Mouse (Mus musculus) liver, postnatal 0 days (tissue): Measurements from ENCODE around the gene Vps53. TPM values are rescaled to one million over a fixed set of nuclear protein-coding genes. Genes with fewer than 3 reads are reported as not detected.

ENCODE experiments used
- ATAC-seq: fragments of 200-750 bp; cut with Nextera tagmentation; 2 replicates; pipeline ENCODE4 v1.8.0; 2017; ENCODE audit warnings: mild to moderate bottlenecking, moderate library complexity
- DNase-seq: peaks from one replicate; pipeline ENCODE4 v3.0.0-alpha.2; 2016
- H3K27ac ChIP-seq: fragments of 300-500 bp; sonication (generic); 2 replicates; pipeline ENCODE4 v1.5.1; 2014; ENCODE audit warnings: antibody characterized with exemption, moderate library complexity, mild to moderate bottlenecking, low read depth
- H3K27me3 ChIP-seq: fragments of 300-500 bp; sonication (generic); 2 replicates; pipeline ENCODE4 v1.6.1; 2014; ENCODE audit warnings: low read length, control low read depth, mixed read lengths; ENCODE audit not compliant: insufficient read depth
- H3K36me3 ChIP-seq: fragments of 300-500 bp; sonication (generic); replicated peaks from 2 replicates; pipeline ENCODE4 v1.6.1; 2014; ENCODE audit warnings: mild to moderate bottlenecking, control low read depth, low read length, moderate library complexity, mixed read lengths; ENCODE audit not compliant: insufficient read depth
- H3K4me1 ChIP-seq: fragments of 300-500 bp; sonication (generic); 2 replicates; pipeline ENCODE4 v1.6.1; 2014; ENCODE audit warnings: antibody characterized with exemption, mild to moderate bottlenecking, control low read depth; ENCODE audit not compliant: insufficient read depth
- H3K4me2 ChIP-seq: fragments of 300-500 bp; sonication (generic); 2 replicates; pipeline ENCODE4 v1.6.1; 2014; ENCODE audit warnings: low read depth, mild to moderate bottlenecking, low read length, moderate library complexity, mixed read lengths
- H3K4me3 ChIP-seq: fragments of 300-500 bp; sonication (generic); 2 replicates; pipeline ENCODE4 v1.5.1; 2014; ENCODE audit warnings: low read depth, low read length
- H3K9ac ChIP-seq: fragments of 300-500 bp; sonication (generic); replicated peaks from 2 replicates; pipeline ENCODE4 v1.6.1; 2014; ENCODE audit warnings: mild to moderate bottlenecking, moderate library complexity
- H3K9me3 ChIP-seq: fragments of 300-500 bp; sonication (generic); 2 replicates; pipeline ENCODE4 v1.6.1; 2016; ENCODE audit warnings: mild to moderate bottlenecking, control low read depth, low read length, mixed read lengths
- CTCF ChIP-seq: sonication (generic); IDR thresholded peaks from 2 replicates; pipeline ENCODE4 v1.5.1; 2016; ENCODE audit warnings: antibody characterized with exemption, low read depth
- EP300 ChIP-seq: IDR thresholded peaks from 2 replicates; pipeline ENCODE4 v1.6.1; 2016; ENCODE audit warnings: antibody characterized with exemption, low read depth, mild to moderate bottlenecking
- WGBS: fragments of 180-500 bp; shearing (Covaris S2); extraction: QIAGEN DNeasy Blood & Tissue Kit; methylation state at CpG from one replicate; pipeline ENCODE4 v1.1.7; 2014; ENCODE audit not compliant: insufficient replicate concordance; 5-methylcytosine and 5-hydroxymethylcytosine counted together
- polyA plus RNA-seq: library from polyadenylated mRNA; unstranded; fragments of >200 nt; fragmentation: Nextera tagmentation; extraction: Ambion mirVana; gene quantifications from 2 replicates; pipeline ENCODE4 v1.2.1, GENCODE M21; 2015

Vps53 gene
- polyA plus RNA-seq, 1 experiment from 2014 or later, result 16.2 TPM

DNA sequence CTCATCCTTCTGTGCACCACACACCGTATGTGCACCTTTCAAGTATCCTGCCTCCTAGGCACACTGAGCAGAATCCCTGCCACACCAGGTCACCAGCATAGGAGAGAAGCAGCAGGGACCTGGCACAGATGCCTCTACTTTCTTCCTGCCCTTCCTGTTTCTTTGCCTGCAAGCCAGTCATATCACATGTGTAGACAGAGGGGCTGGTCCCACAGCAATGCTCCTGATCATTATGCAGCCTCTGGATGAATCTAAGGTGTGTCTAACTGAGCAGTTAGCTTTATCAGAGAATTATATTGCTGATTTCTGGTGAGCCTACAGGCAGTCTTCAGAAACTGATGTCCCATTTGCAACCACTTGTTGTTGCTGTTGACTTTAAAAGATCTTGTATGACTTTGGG, 34.3 kb downstream of the Vps53 start:
- DNase-seq (no peak), ATAC-seq (no peak)
- no peak for TF ChIP-seq EP300
- no peak for TF ChIP-seq CTCF
- Histone ChIP-seq H3K36me3 (no peaks in the 10 kb centered on the region), H3K9me3 (no peaks in the 10 kb centered on the region), H3K27me3 (no peaks in the 10 kb centered on the region), H3K4me1 (no peaks in the 10 kb centered on the region), H3K4me3 (no peak overlapping the region), H3K4me2 (no peak overlapping the region), H3K27ac (no peak overlapping the region), H3K9ac (no peak overlapping the region)
- WGBS, result 85% methylated on average over 1 of the region's 1 CpGs

DNA sequence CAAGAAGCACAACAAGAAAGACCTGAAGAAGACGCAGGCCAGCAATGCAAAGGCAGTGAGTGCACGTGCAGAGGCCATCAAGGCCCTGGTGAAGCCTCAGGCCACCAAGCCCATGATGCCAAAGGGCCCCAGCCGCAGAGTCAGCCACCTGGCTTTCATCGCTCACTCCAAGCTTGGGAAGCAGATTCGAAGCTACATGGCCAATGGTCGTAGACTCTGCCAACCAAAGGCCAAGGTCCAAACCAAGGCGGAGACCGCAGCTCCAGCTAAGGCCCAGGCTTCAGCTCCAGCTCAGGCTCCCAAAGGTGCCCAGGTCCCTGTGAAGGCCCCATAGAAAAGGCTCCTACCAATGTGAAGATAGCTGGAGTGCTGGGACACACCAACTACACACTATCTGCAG, 35.1 kb downstream of the Vps53 start:
- no peaks in the 10 kb centered on the region for H3K27me3 ChIP-seq
- no peak overlapping the region for H3K4me3 ChIP-seq
- no peak overlapping the region for H3K27ac ChIP-seq
- no peaks in the 10 kb centered on the region for H3K4me1 ChIP-seq
- no peak for DNase-seq
- H3K9ac ChIP-seq, result no peak overlapping the region
- 79% methylated on average over 8 of the region's 8 CpGs for WGBS
- no peak for ATAC-seq
- no peaks in the 10 kb centered on the region for H3K36me3 ChIP-seq
- TF ChIP-seq CTCF (no peak), EP300 (no peak)
- H3K9me3 ChIP-seq, result no peaks in the 10 kb centered on the region
- H3K4me2 ChIP-seq, result no peak overlapping the region

DNA sequence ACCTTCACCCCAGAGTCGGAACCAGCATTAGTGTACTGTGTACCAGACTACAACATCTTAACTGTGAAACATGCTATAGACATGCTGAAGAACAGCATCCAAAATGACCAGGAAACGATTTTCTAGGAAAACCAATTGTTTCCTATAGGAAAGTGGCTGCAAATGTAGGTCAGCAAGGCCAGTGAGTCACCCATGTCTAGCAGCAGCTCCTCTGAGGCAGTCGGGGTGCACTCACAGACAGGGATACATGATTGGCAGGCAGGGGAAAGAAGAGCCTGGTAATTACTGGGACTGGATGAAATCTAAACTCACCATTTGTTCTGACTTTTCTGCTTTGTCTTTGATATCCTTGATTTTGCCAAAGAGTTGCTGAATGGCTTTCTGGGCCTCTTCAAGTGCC, 41.5 kb downstream of the Vps53 start:
- WGBS, result 70% methylated on average over 3 of the region's 3 CpGs
- ATAC-seq (no peak), DNase-seq (no peak)
- Histone ChIP-seq H3K4me3 (no peak overlapping the region), H3K27me3 (no peaks in the 10 kb centered on the region), H3K4me1 (no peaks in the 10 kb centered on the region), H3K9ac (no peak overlapping the region), H3K27ac (no peak overlapping the region), H3K9me3 (no peaks in the 10 kb centered on the region), H3K36me3 (peaks cover 29% of the 10 kb centered on the region), H3K4me2 (no peak overlapping the region)
- TF ChIP-seq CTCF (no peak), EP300 (no peak)

DNA sequence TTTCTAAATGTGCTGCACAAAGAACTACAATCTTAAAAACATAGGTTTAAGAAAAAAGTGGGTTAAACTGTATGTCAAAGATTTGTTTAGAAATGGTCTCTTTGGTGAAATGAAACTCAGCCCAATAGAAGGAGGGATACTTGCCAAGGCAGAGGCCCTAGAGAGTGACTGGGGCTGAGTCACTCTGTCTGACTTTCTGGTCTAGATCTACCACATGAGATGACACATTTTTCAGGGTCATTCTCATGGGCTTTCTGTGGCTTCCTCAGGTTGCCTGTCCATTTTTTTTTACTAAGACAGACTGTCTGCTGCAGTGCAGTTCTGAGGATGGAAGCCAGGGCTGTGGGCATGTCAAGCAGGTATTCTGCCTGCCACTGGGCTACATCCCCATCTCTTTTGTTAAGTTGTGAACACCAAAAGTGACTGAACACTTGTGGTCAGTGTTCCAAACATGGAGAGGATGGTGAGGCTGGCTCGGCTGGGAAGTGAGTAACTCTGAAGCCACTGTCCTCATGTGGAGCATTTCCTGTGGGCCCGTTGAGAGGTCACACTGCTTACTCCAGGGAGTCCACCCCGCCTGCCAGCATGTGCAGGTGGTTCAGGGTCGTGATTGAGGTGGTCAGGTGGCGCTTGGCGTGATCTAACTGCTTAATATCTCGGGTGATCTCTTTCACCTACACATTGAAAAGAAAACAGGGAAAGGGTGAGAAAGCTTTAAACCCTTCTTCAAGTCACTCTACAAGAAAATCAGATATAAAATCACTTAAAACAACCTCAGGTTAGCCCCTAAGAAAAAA, 43.6 kb downstream of the Vps53 start:
- no peak overlapping the region for H3K4me2 ChIP-seq
- TF ChIP-seq EP300 (no peak), CTCF (no peak)
- ATAC-seq (no peak), DNase-seq (no peak)
- 86% methylated on average over 7 of the region's 7 CpGs for WGBS
- H3K27me3 ChIP-seq, result no peaks in the 10 kb centered on the region
- no peak overlapping the region for H3K4me3 ChIP-seq
- H3K27ac ChIP-seq, result no peak overlapping the region
- H3K36me3 ChIP-seq, result peaks cover 30% of the 10 kb centered on the region
- no peaks in the 10 kb centered on the region for H3K4me1 ChIP-seq
- no peak overlapping the region for H3K9ac ChIP-seq
- no peaks in the 10 kb centered on the region for H3K9me3 ChIP-seq

DNA sequence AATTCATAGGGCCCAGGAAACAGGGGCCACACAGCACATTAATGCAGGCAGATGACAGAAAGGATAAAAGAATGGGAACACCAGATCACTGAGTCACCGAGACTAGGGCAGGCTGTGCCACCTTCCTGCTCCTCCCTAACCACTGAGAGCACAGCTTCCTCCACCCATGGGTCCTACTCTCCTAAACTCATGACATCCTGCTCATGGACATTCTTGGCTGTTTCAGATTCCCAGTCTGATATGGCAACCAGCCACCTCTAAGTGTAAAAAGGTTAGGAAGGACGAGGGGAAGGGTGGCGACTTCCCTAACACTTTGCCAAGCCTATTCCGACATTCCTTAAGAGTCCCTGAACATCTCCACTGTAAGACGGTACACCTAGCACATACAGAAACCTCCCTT, 48.6 kb downstream of the Vps53 start:
- ATAC-seq (no peak), DNase-seq (no peak)
- no peak overlapping the region for H3K4me2 ChIP-seq
- no peaks in the 10 kb centered on the region for H3K27me3 ChIP-seq
- peaks cover 30% of the 10 kb centered on the region for H3K36me3 ChIP-seq
- no peak overlapping the region for H3K27ac ChIP-seq
- 55% methylated on average over 5 of the region's 5 CpGs for WGBS
- no peaks in the 10 kb centered on the region for H3K4me1 ChIP-seq
- TF ChIP-seq CTCF (no peak), EP300 (no peak)
- H3K9me3 ChIP-seq, result no peaks in the 10 kb centered on the region
- no peak overlapping the region for H3K9ac ChIP-seq
- no peak overlapping the region for H3K4me3 ChIP-seq

DNA sequence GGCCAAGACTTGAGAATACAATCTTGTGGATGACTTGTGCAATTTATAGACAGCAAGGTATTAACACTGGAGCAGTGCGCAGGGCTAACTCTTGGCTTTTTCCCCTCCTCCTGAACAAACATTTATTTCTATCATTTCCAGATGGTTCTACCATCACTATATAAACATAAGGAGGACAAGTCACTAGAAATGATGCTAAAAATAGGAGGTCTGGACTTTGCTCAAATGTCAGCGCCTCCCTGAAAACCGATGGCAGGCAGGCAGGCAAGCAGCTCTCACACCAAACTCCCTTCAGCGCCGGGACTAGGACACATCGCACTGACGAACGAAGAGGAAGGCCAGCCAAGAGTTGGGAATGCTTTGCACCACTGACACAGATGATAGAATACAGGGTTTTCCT, 54.1 kb downstream of the Vps53 start:
- ATAC-seq (no peak), DNase-seq (no peak)
- Histone ChIP-seq H3K4me1 (no peaks in the 10 kb centered on the region; the same call in 1 of the 2 replicates), H3K9ac (no peak overlapping the region), H3K36me3 (peaks cover 9% of the 10 kb centered on the region), H3K4me2 (no peak overlapping the region), H3K4me3 (no peak overlapping the region), H3K9me3 (no peaks in the 10 kb centered on the region), H3K27me3 (no peaks in the 10 kb centered on the region), H3K27ac (no peak overlapping the region)
- 74% methylated on average over 8 of the region's 8 CpGs for WGBS
- TF ChIP-seq EP300 (no peak), CTCF (no peak)

DNA sequence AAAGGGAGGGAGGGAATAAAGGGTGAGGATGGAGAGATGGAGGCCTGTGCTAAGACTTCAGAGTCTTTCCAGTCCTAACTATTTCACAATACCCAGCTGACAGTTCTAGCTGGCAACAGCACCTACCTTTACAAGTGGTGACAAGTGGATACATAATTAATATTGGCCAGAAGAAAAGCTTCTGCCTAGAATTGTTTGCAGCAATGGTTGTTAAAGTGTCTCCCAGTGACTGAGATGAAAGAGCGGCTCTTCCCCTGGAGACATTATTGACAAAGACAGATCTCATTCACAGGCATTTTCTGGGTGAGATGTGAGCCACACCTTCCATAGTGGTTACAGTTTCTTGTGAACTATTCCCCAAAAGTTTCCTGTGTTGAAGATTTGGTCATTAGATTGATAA, 55.9 kb downstream of the Vps53 start:
- no peak for TF ChIP-seq CTCF
- no peaks in the 10 kb centered on the region for H3K27me3 ChIP-seq
- no peak for ATAC-seq
- no peak overlapping the region for H3K4me3 ChIP-seq
- no peaks in the 10 kb centered on the region for H3K9me3 ChIP-seq
- no peak for DNase-seq
- H3K36me3 ChIP-seq, result peaks cover 10% of the 10 kb centered on the region
- no peak overlapping the region for H3K27ac ChIP-seq
- no peak overlapping the region for H3K9ac ChIP-seq
- H3K4me1 ChIP-seq, result no peaks in the 10 kb centered on the region; the same call in 1 of the 2 replicates
- WGBS, result 93% methylated on average over 1 of the region's 1 CpGs
- no peak overlapping the region for H3K4me2 ChIP-seq
